Mouse (Mus musculus) neural tube, embryonic 15.5 days (tissue): Measurements from ENCODE around the gene Olfr811. TPM values are rescaled to one million over a fixed set of nuclear protein-coding genes. Genes with fewer than 3 reads are reported as not detected.

Source experiments
- ATAC-seq: fragments of 200-750 bp; cut with Nextera tagmentation; 2 replicates; pipeline ENCODE4 v1.8.0; 2017; ENCODE audit warnings: mild to moderate bottlenecking, moderate TSS enrichment, moderate library complexity; ENCODE audit not compliant: low FRiP score
- H3K27ac ChIP-seq: fragments of 300-500 bp; sonication (generic); replicated peaks from 2 replicates; pipeline ENCODE4 v1.5.1; 2015; ENCODE audit warnings: mild to moderate bottlenecking, inconsistent platforms
- H3K27me3 ChIP-seq: fragments of 300-500 bp; sonication (generic); replicated peaks from 2 replicates; pipeline ENCODE4 v1.6.1; 2015; ENCODE audit warnings: inconsistent platforms
- H3K36me3 ChIP-seq: fragments of 300-500 bp; sonication (generic); 2 replicates; pipeline ENCODE4 v1.6.1; 2015; ENCODE audit warnings: inconsistent platforms
- H3K4me1 ChIP-seq: fragments of 300-500 bp; sonication (generic); 2 replicates; pipeline ENCODE4 v1.6.1; 2015; ENCODE audit warnings: inconsistent platforms
- H3K4me2 ChIP-seq: fragments of 300-500 bp; sonication (generic); 2 replicates; pipeline ENCODE4 v1.6.1; 2015; ENCODE audit warnings: inconsistent platforms, mild to moderate bottlenecking, moderate library complexity
- H3K4me3 ChIP-seq: fragments of 300-500 bp; sonication (generic); replicated peaks from 2 replicates; pipeline ENCODE4 v1.5.1; 2015; ENCODE audit warnings: mild to moderate bottlenecking, inconsistent platforms
- H3K9ac ChIP-seq: fragments of 300-500 bp; sonication (generic); replicated peaks from 2 replicates; pipeline ENCODE4 v1.6.1; 2015; ENCODE audit warnings: mild to moderate bottlenecking, inconsistent platforms
- H3K9me3 ChIP-seq: fragments of 300-500 bp; sonication (generic); replicated peaks from 2 replicates; pipeline ENCODE4 v1.6.1; 2016; ENCODE audit warnings: inconsistent platforms
- WGBS: fragments of 180-500 bp; shearing (Covaris S2); methylation state at CpG from one replicate; pipeline ENCODE4 v1.1.7; 2015; ENCODE audit warnings: mixed read lengths; 5-methylcytosine and 5-hydroxymethylcytosine counted together
- polyA plus RNA-seq: library from polyadenylated mRNA; unstranded; fragments of >200 nt; fragmentation: Nextera tagmentation; extraction: Ambion mirVana; gene quantifications from 2 replicates; pipeline ENCODE4 v1.2.1, GENCODE M21; 2015

The Olfr811 gene
- not detected in 2 replicates for polyA plus RNA-seq

DNA sequence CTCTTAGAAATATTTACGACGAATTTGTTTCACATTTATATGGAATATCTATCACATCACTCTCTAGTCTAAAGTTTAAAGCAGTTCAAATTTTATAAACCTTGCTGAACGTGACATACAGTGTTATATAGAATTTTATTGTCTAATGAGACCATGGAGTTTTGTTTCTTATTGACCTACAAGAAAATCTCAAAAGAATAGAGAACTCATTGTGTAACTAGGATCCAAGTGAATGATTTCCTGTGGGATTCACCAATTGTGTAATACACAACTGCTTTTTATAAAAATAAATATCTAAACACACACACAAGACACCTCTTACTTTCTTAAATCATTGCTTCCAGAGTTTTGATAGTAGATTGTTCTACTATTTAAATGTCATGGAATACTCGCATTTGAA lies at the start of gene Olfr811:
TSS of gene Olfr811 (minus strand) at position 101 of the 400 bp plus-strand sequence.
- Histone ChIP-seq H3K4me2 (no peak within 1 kb of the TSS), H3K9me3 (no peaks in the 10 kb centered on the region), H3K27me3 (no peaks in the 10 kb centered on the region), H3K27ac (no peak within 1 kb of the TSS), H3K36me3 (no peaks in the 10 kb centered on the region), H3K9ac (no peak within 1 kb of the TSS), H3K4me1 (no peaks in the 10 kb centered on the region), H3K4me3 (no peak within 1 kb of the TSS)
- ATAC-seq: no peak
- WGBS: 86% methylated on average over 4 of the region's 4 CpGs

DNA sequence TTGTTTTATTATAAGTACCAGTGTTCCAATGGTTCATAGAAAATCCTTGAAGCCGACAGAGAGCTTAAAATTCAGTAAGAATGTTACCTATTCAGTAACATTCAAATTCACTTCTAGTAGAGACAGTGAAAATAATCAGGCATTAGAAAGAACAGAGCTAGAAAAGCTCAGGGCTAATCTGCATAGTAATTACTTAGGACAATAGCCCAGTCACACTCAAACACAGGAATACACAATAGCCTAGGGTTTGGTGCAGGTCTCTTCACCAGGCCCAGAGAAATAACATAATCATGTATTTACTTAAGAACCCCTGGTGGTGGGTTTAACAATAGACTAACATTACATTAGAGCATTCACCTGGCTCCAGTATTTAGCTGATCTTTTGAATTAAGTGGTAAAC lies 43.1 kb upstream of the Olfr811 start:
- H3K27ac ChIP-seq: no peak overlapping the region
- H3K4me2 ChIP-seq: no peak overlapping the region
- H3K27me3 ChIP-seq: no peaks in the 10 kb centered on the region
- no peak overlapping the region for H3K9ac ChIP-seq
- no peak for ATAC-seq
- no peaks in the 10 kb centered on the region for H3K4me1 ChIP-seq
- H3K4me3 ChIP-seq: no peak overlapping the region
- no peaks in the 10 kb centered on the region for H3K36me3 ChIP-seq
- H3K9me3 ChIP-seq: no peaks in the 10 kb centered on the region
- 37% methylated on average over 1 of the region's 1 CpGs for WGBS

DNA sequence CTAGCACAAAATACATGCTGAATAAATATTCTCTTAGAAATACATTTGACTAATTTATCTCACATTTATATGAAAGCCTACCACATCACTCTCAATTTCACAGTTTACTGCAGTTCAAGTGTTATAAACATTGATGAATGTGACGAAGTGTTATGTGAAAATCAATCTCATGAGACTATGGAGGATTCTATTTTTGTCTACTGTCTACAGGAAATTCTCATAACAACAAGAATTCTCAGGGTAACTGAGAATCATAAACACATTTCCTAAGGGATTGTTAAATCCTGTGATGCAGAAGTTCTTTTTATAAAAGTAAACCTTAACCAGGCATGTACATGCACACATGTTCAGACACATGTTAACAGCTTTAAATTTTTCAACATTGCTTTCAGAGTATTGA lies 41.8 kb upstream of the Olfr811 start, which contains the start of gene Olfr812:
TSS of gene Olfr812 (minus strand) at position 101 of the 400 bp plus-strand sequence.
- WGBS: 67% methylated on average over 1 of the region's 1 CpGs
- Histone ChIP-seq H3K9ac (no peak within 1 kb of the TSS), H3K4me3 (no peak within 1 kb of the TSS), H3K4me1 (no peaks in the 10 kb centered on the region), H3K27me3 (no peaks in the 10 kb centered on the region), H3K4me2 (no peak within 1 kb of the TSS), H3K27ac (no peak within 1 kb of the TSS), H3K9me3 (no peaks in the 10 kb centered on the region), H3K36me3 (no peaks in the 10 kb centered on the region)
- no peak for ATAC-seq

DNA sequence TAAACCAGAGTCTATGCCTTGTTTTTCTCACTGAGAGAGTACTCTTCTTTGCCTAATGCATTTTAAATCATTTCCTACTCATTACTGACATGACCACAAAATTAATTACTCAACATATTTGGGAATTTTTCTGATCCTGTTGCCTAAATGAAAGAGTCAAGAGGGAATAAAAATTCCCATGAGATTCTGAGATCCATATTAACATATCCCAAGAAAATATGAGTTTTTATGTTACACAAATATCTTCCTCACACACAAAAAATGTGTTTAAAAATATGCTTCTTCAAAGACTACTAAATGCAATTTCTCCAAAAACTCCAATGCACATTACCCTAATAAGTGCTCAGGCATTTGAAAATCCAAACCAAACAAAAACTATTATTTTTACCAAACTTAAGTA lies 9.4 kb downstream of the Olfr811 start, which contains the start of gene Olfr810:
TSS of gene Olfr810 (minus strand) at position 101 of the 400 bp plus-strand sequence.
- Histone ChIP-seq H3K4me2 (no peak within 1 kb of the TSS), H3K27me3 (no peaks in the 10 kb centered on the region), H3K4me3 (no peak within 1 kb of the TSS), H3K9me3 (no peaks in the 10 kb centered on the region), H3K36me3 (no peaks in the 10 kb centered on the region), H3K4me1 (no peaks in the 10 kb centered on the region), H3K27ac (no peak within 1 kb of the TSS), H3K9ac (no peak within 1 kb of the TSS)
- ATAC-seq: no peak

DNA sequence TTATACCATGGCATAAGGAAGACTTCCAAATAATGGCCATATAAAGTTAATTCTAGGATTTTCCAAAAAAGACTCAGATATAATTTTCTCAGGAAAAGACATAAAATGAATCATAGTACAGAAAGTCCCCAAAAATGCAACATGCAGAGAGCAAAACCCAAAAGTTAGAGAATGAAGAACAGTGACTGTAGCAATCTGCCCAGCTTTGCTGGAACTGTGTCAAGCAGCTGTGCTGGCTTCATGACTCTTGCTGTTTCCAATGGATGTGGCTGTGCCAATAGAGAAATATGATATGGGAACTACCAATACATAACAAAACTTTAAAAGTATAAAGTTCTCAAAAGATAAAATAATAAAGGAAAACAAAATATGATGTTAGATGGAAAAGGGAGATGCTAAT lies 26.1 kb downstream of the Olfr811 start:
- no peaks in the 10 kb centered on the region for H3K36me3 ChIP-seq
- H3K9me3 ChIP-seq: no peaks in the 10 kb centered on the region
- H3K27me3 ChIP-seq: no peaks in the 10 kb centered on the region
- no peak overlapping the region for H3K4me3 ChIP-seq
- H3K9ac ChIP-seq: no peak overlapping the region
- H3K4me2 ChIP-seq: no peak overlapping the region
- ATAC-seq: no peak
- H3K4me1 ChIP-seq: no peaks in the 10 kb centered on the region
- H3K27ac ChIP-seq: no peak overlapping the region

DNA sequence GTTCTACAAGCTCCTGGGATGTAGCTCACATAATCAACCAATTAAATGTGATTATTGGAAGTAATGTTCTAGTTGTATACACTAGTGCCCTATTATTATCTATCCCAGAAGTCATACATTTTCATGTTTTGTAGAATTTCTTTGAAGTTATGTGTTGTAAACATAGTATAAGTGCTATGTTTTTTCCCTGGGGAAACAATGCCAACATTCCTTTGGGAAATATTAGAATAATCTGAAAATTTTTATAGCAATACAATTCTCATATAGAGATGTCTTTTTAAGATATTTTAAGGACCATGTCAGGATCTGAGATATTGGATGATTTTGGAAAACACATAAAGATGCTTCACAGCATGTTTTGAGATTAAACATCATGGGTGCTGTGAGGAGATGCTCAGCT lies 29.9 kb downstream of the Olfr811 start, which contains the start of gene Olfr809:
TSS of gene Olfr809 (plus strand) at position 301 of the 400 bp plus-strand sequence.
- no peaks in the 10 kb centered on the region for H3K9me3 ChIP-seq
- no peak within 1 kb of the TSS for H3K9ac ChIP-seq
- H3K27me3 ChIP-seq: no peaks in the 10 kb centered on the region
- ATAC-seq: no peak
- no peaks in the 10 kb centered on the region for H3K36me3 ChIP-seq
- H3K4me1 ChIP-seq: no peaks in the 10 kb centered on the region
- H3K4me2 ChIP-seq: no peak within 1 kb of the TSS
- H3K4me3 ChIP-seq: no peak within 1 kb of the TSS
- H3K27ac ChIP-seq: no peak within 1 kb of the TSS

DNA sequence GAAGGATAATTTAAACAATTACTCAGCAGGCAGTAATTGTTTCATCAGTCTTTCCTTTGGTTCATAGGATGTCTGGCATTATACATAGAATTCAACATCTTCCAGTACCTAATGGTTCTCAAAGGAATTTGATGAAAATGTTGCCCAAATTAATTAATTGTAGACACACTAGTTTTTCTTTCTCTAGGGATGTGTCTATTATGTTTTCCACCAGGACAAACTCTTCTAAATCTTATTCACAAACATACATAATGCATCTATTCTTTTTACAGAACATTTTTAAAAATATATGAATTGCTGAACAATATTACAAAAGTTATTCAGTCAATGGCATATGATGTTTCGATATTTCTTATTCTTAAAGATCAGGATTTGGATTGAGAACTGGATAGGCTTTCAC lies 39.0 kb downstream of the Olfr811 start, which contains the start of gene Olfr808:
TSS of gene Olfr808 (plus strand) at position 301 of the 400 bp plus-strand sequence.
- H3K9me3 ChIP-seq: no peaks in the 10 kb centered on the region
- WGBS: 97% methylated on average over 1 of the region's 1 CpGs
- H3K4me3 ChIP-seq: no peak within 1 kb of the TSS
- H3K36me3 ChIP-seq: no peaks in the 10 kb centered on the region
- no peak for ATAC-seq
- H3K27me3 ChIP-seq: no peaks in the 10 kb centered on the region
- H3K4me1 ChIP-seq: no peaks in the 10 kb centered on the region
- no peak within 1 kb of the TSS for H3K4me2 ChIP-seq
- no peak within 1 kb of the TSS for H3K27ac ChIP-seq
- no peak within 1 kb of the TSS for H3K9ac ChIP-seq

DNA sequence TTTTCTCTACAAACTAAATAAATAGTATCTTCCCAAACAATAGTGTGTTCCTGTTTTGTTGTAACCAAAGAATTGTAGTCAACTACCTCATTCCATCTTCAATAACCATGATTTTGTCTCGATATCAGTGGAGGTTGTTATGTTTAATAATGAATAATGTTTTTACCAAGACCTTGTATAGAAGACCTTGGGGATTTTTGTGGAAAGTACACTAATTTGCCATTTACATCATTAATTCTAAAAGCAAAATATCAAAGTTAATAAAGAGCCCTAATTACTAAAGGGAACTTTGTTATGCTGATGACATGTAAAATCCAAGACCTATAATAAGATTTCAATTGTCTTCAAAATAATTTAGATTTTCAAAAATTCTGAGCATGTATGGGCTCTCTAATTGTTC lies 46.5 kb downstream of the Olfr811 start, which contains the start of gene Olfr807:
TSS of gene Olfr807 (minus strand) at position 101 of the 400 bp plus-strand sequence.
- H3K27ac ChIP-seq: no peak within 1 kb of the TSS
- no peak within 1 kb of the TSS for H3K4me3 ChIP-seq
- ATAC-seq: no peak
- H3K27me3 ChIP-seq: no peaks in the 10 kb centered on the region
- no peaks in the 10 kb centered on the region for H3K36me3 ChIP-seq
- no peaks in the 10 kb centered on the region for H3K9me3 ChIP-seq
- H3K4me1 ChIP-seq: no peaks in the 10 kb centered on the region
- WGBS: 90% methylated on average over 1 of the region's 1 CpGs
- H3K9ac ChIP-seq: no peak within 1 kb of the TSS
- no peak within 1 kb of the TSS for H3K4me2 ChIP-seq

Other genes with a start within 250 kb of the Olfr811 start
- gene Olfr794, start 236.7 kb downstream of the Olfr811 start, polyA plus RNA-seq: not detected in 2 replicates
- gene Olfr796, start 191.8 kb downstream of the Olfr811 start, polyA plus RNA-seq: not detected in 2 replicates
- gene Olfr798, start 176.5 kb downstream of the Olfr811 start, polyA plus RNA-seq: not detected in 2 replicates
- not detected in 2 replicates for gene Olfr799, start 166.9 kb downstream of the Olfr811 start, polyA plus RNA-seq
- gene Olfr800, start 146.7 kb downstream of the Olfr811 start, polyA plus RNA-seq: not detected in 2 replicates
- not detected in 2 replicates for gene Olfr801, start 130.5 kb downstream of the Olfr811 start, polyA plus RNA-seq
- gene Olfr802, start 116.2 kb downstream of the Olfr811 start, polyA plus RNA-seq: 0.08 TPM in 1 of 2 replicates, not detected in the other
- not detected in 2 replicates for gene Olfr803, start 110.1 kb downstream of the Olfr811 start, polyA plus RNA-seq
- not detected in 2 replicates for gene Olfr804, start 101.2 kb downstream of the Olfr811 start, polyA plus RNA-seq
- gene Olfr805, start 75.0 kb downstream of the Olfr811 start, polyA plus RNA-seq: not detected in 2 replicates
- gene Olfr806, start 62.5 kb downstream of the Olfr811 start, polyA plus RNA-seq: not detected in 2 replicates
- gene Olfr807, start 46.6 kb downstream of the Olfr811 start, polyA plus RNA-seq: not detected in 2 replicates
- not detected in 2 replicates for gene Olfr808, start 38.9 kb downstream of the Olfr811 start, polyA plus RNA-seq
- gene Olfr809, start 29.8 kb downstream of the Olfr811 start, polyA plus RNA-seq: not detected in 2 replicates
- not detected in 2 replicates for gene Olfr810, start 9.5 kb downstream of the Olfr811 start, polyA plus RNA-seq
- not detected in 2 replicates for gene Olfr812, start 41.7 kb upstream of the Olfr811 start, polyA plus RNA-seq
- not detected in 2 replicates for gene Olfr813, start 51.0 kb upstream of the Olfr811 start, polyA plus RNA-seq
- gene Olfr814, start 75.5 kb upstream of the Olfr811 start, polyA plus RNA-seq: not detected in 2 replicates
- not detected in 2 replicates for gene Olfr815, start 101.5 kb upstream of the Olfr811 start, polyA plus RNA-seq
- not detected in 2 replicates for gene Olfr816, start 111.2 kb upstream of the Olfr811 start, polyA plus RNA-seq
- gene Olfr818, start 144.7 kb upstream of the Olfr811 start, polyA plus RNA-seq: not detected in 2 replicates
- gene Olfr819, start 162.9 kb upstream of the Olfr811 start, polyA plus RNA-seq: not detected in 2 replicates
- gene Olfr247, start 171.7 kb upstream of the Olfr811 start, polyA plus RNA-seq: not detected in 2 replicates
- gene Gm10310, start 180.7 kb upstream of the Olfr811 start, polyA plus RNA-seq: not detected in 2 replicates
- not detected in 2 replicates for gene Olfr820, start 208.2 kb upstream of the Olfr811 start, polyA plus RNA-seq
- gene Olfr821, start 226.0 kb upstream of the Olfr811 start, polyA plus RNA-seq: not detected in 2 replicates